Mouse (Mus musculus) limb, embryonic 13.5 days (tissue): ENCODE measurements at regions not wholly inside any gene's neighbourhood (a gene's known extent, or its start where the extent isn't known, plus 50 kb on each side); places are given as distances from the start of the nearest gene placed in this dataset.

Source experiments
- ATAC-seq: fragments of 200-750 bp; cut with Nextera tagmentation; 2 replicates; pipeline ENCODE4 v1.8.0; 2017; ENCODE audit warnings: low read depth, moderate number of reproducible peaks, moderate TSS enrichment; ENCODE audit not compliant: low FRiP score
- H3K27ac ChIP-seq: fragments of 300-500 bp; sonication (generic); 2 replicates; pipeline ENCODE4 v1.5.1; 2015; ENCODE audit warnings: inconsistent platforms, mild to moderate bottlenecking, moderate library complexity
- H3K27me3 ChIP-seq: fragments of 300-500 bp; sonication (generic); 2 replicates; pipeline ENCODE4 v1.6.1; 2015; ENCODE audit warnings: mild to moderate bottlenecking, inconsistent platforms
- H3K36me3 ChIP-seq: fragments of 300-500 bp; sonication (generic); 2 replicates; pipeline ENCODE4 v1.6.1; 2015; ENCODE audit warnings: inconsistent platforms, mild to moderate bottlenecking, moderate library complexity
- H3K4me1 ChIP-seq: fragments of 300-500 bp; sonication (generic); 2 replicates; pipeline ENCODE4 v1.6.1; 2015; ENCODE audit warnings: inconsistent platforms
- H3K4me2 ChIP-seq: fragments of 300-500 bp; sonication (generic); replicated peaks from 2 replicates; pipeline ENCODE4 v1.6.1; 2015; ENCODE audit warnings: inconsistent platforms, mild to moderate bottlenecking, moderate library complexity
- H3K4me3 ChIP-seq: fragments of 300-500 bp; sonication (generic); 2 replicates; pipeline ENCODE4 v1.5.1; 2015; ENCODE audit warnings: moderate library complexity, mild to moderate bottlenecking, inconsistent platforms
- H3K9ac ChIP-seq: fragments of 300-500 bp; sonication (generic); 2 replicates; pipeline ENCODE4 v1.6.1; 2015; ENCODE audit warnings: mild to moderate bottlenecking, inconsistent platforms
- H3K9me3 ChIP-seq: fragments of 300-500 bp; sonication (generic); 2 replicates; pipeline ENCODE4 v1.6.1; 2016; ENCODE audit warnings: inconsistent platforms
- WGBS: fragments of 180-500 bp; shearing (Covaris S2); methylation state at CpG from one replicate; pipeline ENCODE4 v1.1.7; 2015; 5-methylcytosine and 5-hydroxymethylcytosine counted together

- Histone ChIP-seq H3K36me3 (no peaks in the 10 kb centered on the region), H3K4me3 (no peak overlapping the region), H3K27me3 (no peaks in the 10 kb centered on the region), H3K9me3 (no peaks in the 10 kb centered on the region), H3K4me2 (no peak overlapping the region), H3K9ac (no peak overlapping the region), H3K27ac (no peak overlapping the region), H3K4me1 (no peaks in the 10 kb centered on the region)
- WGBS = 44% methylated on average over 4 of the region's 4 CpGs
- ATAC-seq = no peak
These were observed 78.0 kb upstream of the Thy1 start for GRCm38 (mm10) chr9:43965171-43965570.

- WGBS = 81% methylated on average over 5 of the region's 5 CpGs
- H3K4me1 ChIP-seq = no peaks in the 10 kb centered on the region
- no peaks in the 10 kb centered on the region for H3K9me3 ChIP-seq
- H3K36me3 ChIP-seq = no peaks in the 10 kb centered on the region
- no peak overlapping the region for H3K4me3 ChIP-seq
- H3K9ac ChIP-seq = no peak overlapping the region
- no peak for ATAC-seq
- H3K27me3 ChIP-seq = peaks cover 4% of the 10 kb centered on the region; the same call in 1 of the 2 replicates
- no peak overlapping the region for H3K27ac ChIP-seq
- H3K4me2 ChIP-seq = no peak overlapping the region
These were observed 77.4 kb upstream of the Thy1 start for GRCm38 (mm10) chr9:43965811-43966210.

GRCm38 (mm10) chr9:43970043-43970795 lies 73.0 kb upstream of the Thy1 start:
- WGBS = 59% methylated on average over 9 of the region's 9 CpGs
- H3K9ac ChIP-seq = no peak overlapping the region
- no peak overlapping the region for H3K4me3 ChIP-seq
- H3K27me3 ChIP-seq = peaks cover 8% of the 10 kb centered on the region; the same call in 1 of the 2 replicates
- H3K4me2 ChIP-seq = no peak overlapping the region
- H3K36me3 ChIP-seq = no peaks in the 10 kb centered on the region
- ATAC-seq = no peak
- no peaks in the 10 kb centered on the region for H3K9me3 ChIP-seq
- H3K27ac ChIP-seq = no peak overlapping the region
- H3K4me1 ChIP-seq = no peaks in the 10 kb centered on the region

GRCm38 (mm10) chr9:43970858-43971257 lies 72.3 kb upstream of the Thy1 start:
- Histone ChIP-seq H3K27ac (no peak overlapping the region), H3K36me3 (no peaks in the 10 kb centered on the region), H3K4me1 (no peaks in the 10 kb centered on the region), H3K4me2 (no peak overlapping the region), H3K27me3 (peaks cover 8% of the 10 kb centered on the region; the same call in 1 of the 2 replicates), H3K4me3 (no peak overlapping the region), H3K9ac (no peak overlapping the region), H3K9me3 (no peaks in the 10 kb centered on the region)
- 55% methylated on average over 3 of the region's 3 CpGs for WGBS
- ATAC-seq = no peak

GRCm38 (mm10) chr9:43972290-43972689 lies 70.9 kb upstream of the Thy1 start:
- Histone ChIP-seq H3K9me3 (no peaks in the 10 kb centered on the region), H3K27ac (no peak overlapping the region), H3K9ac (no peak overlapping the region), H3K27me3 (peaks cover 8% of the 10 kb centered on the region; the same call in 1 of the 2 replicates), H3K36me3 (no peaks in the 10 kb centered on the region), H3K4me2 (no peak overlapping the region), H3K4me3 (no peak overlapping the region), H3K4me1 (no peaks in the 10 kb centered on the region)
- WGBS = 6% methylated on average over 3 of the region's 3 CpGs
- no peak for ATAC-seq

- H3K4me3 ChIP-seq = no peak overlapping the region
- H3K9ac ChIP-seq = no peak overlapping the region
- no peaks in the 10 kb centered on the region for H3K36me3 ChIP-seq
- no peak overlapping the region for H3K4me2 ChIP-seq
- peaks cover 7% of the 10 kb centered on the region; the same call in 1 of the 2 replicates for H3K27me3 ChIP-seq
- H3K9me3 ChIP-seq = no peaks in the 10 kb centered on the region
- WGBS = 73% methylated on average over 2 of the region's 2 CpGs
- no peak overlapping the region for H3K27ac ChIP-seq
- no peaks in the 10 kb centered on the region for H3K4me1 ChIP-seq
- ATAC-seq = no peak
These were observed 67.8 kb upstream of the Thy1 start for GRCm38 (mm10) chr9:43975405-43975804.

- ATAC-seq = no peak
- Histone ChIP-seq H3K27me3 (0 out of 2 replicates have a peak, but pooled peaks cover 2% of the 10 kb centered on the region), H3K4me3 (no peak overlapping the region), H3K27ac (no peak overlapping the region), H3K36me3 (no peaks in the 10 kb centered on the region), H3K9ac (no peak overlapping the region), H3K4me2 (no peak overlapping the region), H3K9me3 (no peaks in the 10 kb centered on the region), H3K4me1 (no peaks in the 10 kb centered on the region)
- WGBS = 88% methylated on average over 5 of the region's 5 CpGs
These were observed 66.8 kb upstream of the Thy1 start for GRCm38 (mm10) chr9:43976366-43976765.

- H3K27ac ChIP-seq = no peak overlapping the region
- no peaks in the 10 kb centered on the region for H3K36me3 ChIP-seq
- H3K4me2 ChIP-seq = no peak overlapping the region
- no peak overlapping the region for H3K4me3 ChIP-seq
- no peak overlapping the region for H3K9ac ChIP-seq
- no peaks in the 10 kb centered on the region for H3K27me3 ChIP-seq
- H3K9me3 ChIP-seq = no peaks in the 10 kb centered on the region
- WGBS = 74% methylated on average over 3 of the region's 3 CpGs
- no peaks in the 10 kb centered on the region for H3K4me1 ChIP-seq
- ATAC-seq = no peak
These were observed 65.4 kb upstream of the Thy1 start for GRCm38 (mm10) chr9:43977773-43978172.

- ATAC-seq = no peak
- Histone ChIP-seq H3K27ac (no peak overlapping the region), H3K4me2 (no peak overlapping the region), H3K4me1 (no peaks in the 10 kb centered on the region; the same call in 1 of the 2 replicates), H3K27me3 (no peaks in the 10 kb centered on the region), H3K36me3 (no peaks in the 10 kb centered on the region), H3K9me3 (no peaks in the 10 kb centered on the region), H3K4me3 (no peak overlapping the region), H3K9ac (peak overlapping the region; percentile 31; the same call in 1 of the 2 replicates)
- 43% methylated on average over 8 of the region's 8 CpGs for WGBS
These were observed 61.8 kb upstream of the Thy1 start for GRCm38 (mm10) chr9:43981376-43981775.

- Histone ChIP-seq H3K9ac (no peak overlapping the region; the same call in 1 of the 2 replicates), H3K27me3 (no peaks in the 10 kb centered on the region), H3K9me3 (no peaks in the 10 kb centered on the region), H3K4me3 (no peak overlapping the region), H3K36me3 (no peaks in the 10 kb centered on the region), H3K27ac (no peak overlapping the region), H3K4me2 (no peak overlapping the region), H3K4me1 (no peaks in the 10 kb centered on the region; the same call in 1 of the 2 replicates)
- 70% methylated on average over 5 of the region's 5 CpGs for WGBS
- ATAC-seq = no peak
These were observed 60.8 kb upstream of the Thy1 start for GRCm38 (mm10) chr9:43982359-43982889.

- Histone ChIP-seq H3K27me3 (no peaks in the 10 kb centered on the region), H3K9me3 (no peaks in the 10 kb centered on the region), H3K4me3 (no peak overlapping the region), H3K4me2 (no peak overlapping the region), H3K9ac (no peak overlapping the region), H3K27ac (no peak overlapping the region), H3K36me3 (no peaks in the 10 kb centered on the region), H3K4me1 (peaks cover 5% of the 10 kb centered on the region; the same call in 1 of the 2 replicates)
- 79% methylated on average over 2 of the region's 2 CpGs for WGBS
- no peak for ATAC-seq
These were observed 60.0 kb upstream of the Thy1 start for GRCm38 (mm10) chr9:43983220-43983619.

GRCm38 (mm10) chr9:43984181-43985062 lies 58.8 kb upstream of the Thy1 start:
- Histone ChIP-seq H3K9me3 (no peaks in the 10 kb centered on the region), H3K4me1 (peaks cover 17% of the 10 kb centered on the region), H3K36me3 (no peaks in the 10 kb centered on the region), H3K4me3 (no peak overlapping the region), H3K9ac (no peak overlapping the region), H3K27ac (no peak overlapping the region), H3K4me2 (no peak overlapping the region), H3K27me3 (no peaks in the 10 kb centered on the region)
- 44% methylated on average over 8 of the region's 8 CpGs for WGBS
- peak; percentile 38; the same call in 1 of the 2 replicates for ATAC-seq
